Mouse (Mus musculus): ENCODE measurements around the gene Msrb2.

DNA sequence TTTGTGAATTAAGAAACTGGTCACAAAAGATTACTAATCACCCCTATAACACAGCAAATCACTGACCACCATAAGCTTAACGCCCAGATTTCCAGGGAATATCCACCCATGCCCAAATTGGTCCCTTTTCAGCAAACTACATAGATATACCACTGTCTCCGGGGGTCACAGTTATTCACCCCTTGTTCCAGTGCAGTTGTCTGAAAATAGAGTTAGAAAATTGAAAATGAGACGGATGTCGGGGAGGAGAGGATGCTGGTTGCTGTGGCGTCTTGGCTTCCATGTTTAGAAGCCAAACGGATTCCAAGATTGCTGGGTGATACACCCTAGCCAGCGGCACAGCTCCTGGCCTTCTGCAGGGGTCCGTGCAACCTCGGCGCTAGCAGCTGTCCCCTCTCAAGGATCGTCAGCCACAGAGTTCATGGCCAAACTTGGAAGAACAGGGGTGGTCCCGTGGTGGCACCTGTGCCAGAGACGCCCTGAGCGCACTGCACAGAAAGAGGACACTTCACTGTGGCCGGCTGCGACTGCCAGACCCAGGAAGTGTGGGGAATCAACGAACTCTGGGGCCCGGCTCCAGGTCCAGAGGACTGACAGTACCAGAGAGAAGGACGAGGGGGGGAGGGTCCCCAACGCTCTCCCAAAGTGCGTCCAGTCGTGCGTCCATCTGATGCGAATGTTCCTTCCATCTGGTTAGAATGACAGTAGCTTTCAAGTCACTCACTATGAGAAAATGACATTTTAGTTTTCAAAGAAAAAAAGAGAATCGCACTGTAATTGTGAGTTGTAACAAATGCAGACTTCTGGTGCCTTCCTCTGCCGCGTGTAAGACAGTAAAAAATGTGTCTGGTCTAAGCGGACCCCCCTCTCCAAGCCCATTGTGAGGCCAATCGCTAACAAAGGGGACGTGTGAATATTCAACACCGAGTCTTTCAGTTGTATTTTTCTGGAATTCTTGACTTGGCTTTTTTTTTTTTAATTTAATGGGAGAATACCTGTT lies 58.8 kb downstream of the Msrb2 start:
- no peak for TF ChIP-seq POLR2A (IDR thresholded peaks at IDR 0.05; ENCODE audit: low read depth, low read length)
- TF ChIP-seq CTCF (IDR thresholded peaks at IDR 0.05; ENCODE audit: extremely low read depth, insufficient read depth, insufficient read length, insufficient replicate concordance), result no peak
